Mouse (Mus musculus) stomach, postnatal 0 days (tissue): ENCODE measurements around the gene Grb10. TPM values are rescaled to one million over a fixed set of nuclear protein-coding genes. Genes with fewer than 3 reads are reported as not detected.

ENCODE experiments used
- ATAC-seq: fragments of 200-750 bp; cut with Nextera tagmentation; 2 replicates; pipeline ENCODE4 v1.8.0; 2017; ENCODE audit not compliant: low FRiP score, low TSS enrichment
- DNase-seq: peaks from one replicate; pipeline ENCODE4 v3.0.0-alpha.2; 2016; ENCODE audit warnings: low spot score
- H3K27ac ChIP-seq: fragments of 300-500 bp; sonication (generic); replicated peaks from 2 replicates; pipeline ENCODE4 v1.5.1; 2014; ENCODE audit warnings: mild to moderate bottlenecking, control low read depth
- H3K27me3 ChIP-seq: fragments of 300-500 bp; sonication (generic); 2 replicates; pipeline ENCODE4 v1.6.1; 2014; ENCODE audit warnings: low read length; ENCODE audit not compliant: control insufficient read depth, insufficient read depth
- H3K36me3 ChIP-seq: fragments of 300-500 bp; sonication (generic); 2 replicates; pipeline ENCODE4 v1.6.1; 2014; ENCODE audit warnings: low read length, mixed read lengths; ENCODE audit not compliant: control insufficient read depth, insufficient read depth
- H3K4me1 ChIP-seq: fragments of 300-500 bp; sonication (generic); replicated peaks from 2 replicates; pipeline ENCODE4 v1.6.1; 2014; ENCODE audit warnings: antibody characterized with exemption; ENCODE audit not compliant: control insufficient read depth, insufficient read depth
- H3K4me2 ChIP-seq: fragments of 300-500 bp; sonication (generic); replicated peaks from 2 replicates; pipeline ENCODE4 v1.6.1; 2014; ENCODE audit warnings: low read depth, mild to moderate bottlenecking, control low read depth, moderate library complexity
- H3K4me3 ChIP-seq: fragments of 300-500 bp; sonication (generic); 2 replicates; pipeline ENCODE4 v1.5.1; 2014; ENCODE audit warnings: low read depth, low read length, control low read depth
- H3K9ac ChIP-seq: fragments of 300-500 bp; sonication (generic); 2 replicates; pipeline ENCODE4 v1.6.1; 2014; ENCODE audit warnings: mild to moderate bottlenecking, low read length, control low read depth, mixed read lengths
- H3K9me3 ChIP-seq: fragments of 300-500 bp; sonication (generic); 2 replicates; pipeline ENCODE4 v1.6.1; 2016; ENCODE audit warnings: low read length; ENCODE audit not compliant: control insufficient read depth
- CTCF ChIP-seq: IDR thresholded peaks from 2 replicates; pipeline ENCODE4 v1.5.1; 2016; ENCODE audit warnings: antibody characterized with exemption, low read depth, mild to moderate bottlenecking, moderate library complexity
- EP300 ChIP-seq: optimal IDR thresholded peaks from 2 replicates; pipeline ENCODE3; 2016; ENCODE audit warnings: antibody characterized with exemption
- WGBS: fragments of 180-500 bp; shearing (Covaris S2); extraction: QIAGEN DNeasy Blood & Tissue Kit; methylation state at CpG from one replicate; pipeline ENCODE4 v1.1.7; 2014; 5-methylcytosine and 5-hydroxymethylcytosine counted together
- polyA plus RNA-seq: library from polyadenylated mRNA; unstranded; fragments of >200 nt; fragmentation: Nextera tagmentation; extraction: Ambion mirVana; gene quantifications from 2 replicates; pipeline ENCODE4 v1.2.1, GENCODE M21; 2015

Grb10 gene
- polyA plus RNA-seq, 1 experiment from 2014 or later = 64.7 TPM

GRCm38 (mm10) chr11:12059005-12059404, 20.5 kb upstream of the Grb10 start:
- Histone ChIP-seq H3K9me3 (no peaks in the 10 kb centered on the region), H3K27me3 (no peaks in the 10 kb centered on the region), H3K36me3 (no peaks in the 10 kb centered on the region), H3K27ac (no peak overlapping the region), H3K4me2 (no peak overlapping the region), H3K4me3 (no peak overlapping the region), H3K4me1 (no peaks in the 10 kb centered on the region), H3K9ac (no peak overlapping the region)
- WGBS = 77% methylated on average over 4 of the region's 4 CpGs
- no peak for TF ChIP-seq CTCF
- no peak for TF ChIP-seq EP300
- no peak for DNase-seq
- ATAC-seq = no peak

- no peaks in the 10 kb centered on the region for H3K36me3 ChIP-seq
- WGBS = 58% methylated on average over 2 of the region's 2 CpGs
- no peak overlapping the region for H3K4me2 ChIP-seq
These were observed 10.3 kb upstream of the Grb10 start for GRCm38 (mm10) chr11:12048547-12049327.

GRCm38 (mm10) chr11:12048135-12048534, 9.7 kb upstream of the Grb10 start:
- TF ChIP-seq CTCF = no peak
- no peak for TF ChIP-seq EP300
- 52% methylated on average over 1 of the region's 1 CpGs for WGBS
- H3K27me3 ChIP-seq = no peaks in the 10 kb centered on the region
- H3K4me2 ChIP-seq = no peak overlapping the region
- DNase-seq = no peak
- no peak overlapping the region for H3K9ac ChIP-seq
- H3K9me3 ChIP-seq = no peaks in the 10 kb centered on the region
- H3K27ac ChIP-seq = no peak overlapping the region
- H3K4me1 ChIP-seq = no peaks in the 10 kb centered on the region
- H3K4me3 ChIP-seq = no peak overlapping the region
- ATAC-seq = no peak
- H3K36me3 ChIP-seq = no peaks in the 10 kb centered on the region

More at GRCm38 (mm10) chr11:12048547-12049327, 10.3 kb upstream of the Grb10 start:
- Histone ChIP-seq H3K9ac (no peak overlapping the region), H3K4me1 (no peaks in the 10 kb centered on the region), H3K4me3 (no peak overlapping the region), H3K27ac (no peak overlapping the region), H3K9me3 (no peaks in the 10 kb centered on the region), H3K27me3 (no peaks in the 10 kb centered on the region)
- TF ChIP-seq EP300 (no peak), CTCF (no peak)
- no peak for ATAC-seq
- DNase-seq = no peak

DNA sequence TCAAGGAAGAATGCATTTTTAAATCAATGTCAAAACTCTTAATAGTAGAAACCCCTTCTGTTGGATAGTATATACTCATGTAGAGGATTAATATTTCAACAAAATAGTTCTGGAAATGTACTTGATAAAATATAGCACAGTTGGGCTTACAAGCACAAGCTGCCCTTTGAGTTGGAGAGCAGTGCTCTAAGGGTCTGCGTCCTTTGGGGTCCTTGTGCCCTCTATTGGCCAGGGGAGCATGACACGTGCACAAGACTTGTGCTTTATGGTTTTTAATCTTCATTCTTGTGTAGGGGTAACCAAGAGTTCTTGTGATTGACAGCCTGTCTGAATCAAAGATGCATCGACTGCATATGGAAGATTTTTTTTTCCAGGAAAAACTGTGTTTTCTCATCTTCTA, 5.8 kb upstream of the Grb10 start:
- no peaks in the 10 kb centered on the region for H3K36me3 ChIP-seq
- no peak overlapping the region for H3K27ac ChIP-seq
- no peak overlapping the region for H3K4me3 ChIP-seq
- no peaks in the 10 kb centered on the region for H3K4me1 ChIP-seq
- H3K4me2 ChIP-seq = no peak overlapping the region
- H3K27me3 ChIP-seq = peaks cover 4% of the 10 kb centered on the region; the same call in 1 of the 2 replicates
- no peak overlapping the region for H3K9ac ChIP-seq
- ATAC-seq (no peak), DNase-seq (no peak)
- WGBS = 55% methylated on average over 3 of the region's 3 CpGs
- no peaks in the 10 kb centered on the region for H3K9me3 ChIP-seq
- TF ChIP-seq CTCF = 0 out of 2 replicates have a peak, but pooled peaks have one; percentile 20
- no peak for TF ChIP-seq EP300

GRCm38 (mm10) chr11:12041787-12042186, 3.3 kb upstream of the Grb10 start:
- H3K27me3 ChIP-seq = peaks cover 4% of the 10 kb centered on the region; the same call in 1 of the 2 replicates
- 78% methylated on average over 4 of the region's 4 CpGs for WGBS
- ATAC-seq = no peak
- no peak overlapping the region for H3K27ac ChIP-seq
- DNase-seq = no peak
- H3K36me3 ChIP-seq = no peaks in the 10 kb centered on the region
- H3K4me1 ChIP-seq = no peaks in the 10 kb centered on the region
- TF ChIP-seq EP300 (no peak), CTCF (no peak)
- no peak overlapping the region for H3K4me3 ChIP-seq
- no peak overlapping the region for H3K4me2 ChIP-seq
- no peak overlapping the region for H3K9ac ChIP-seq
- no peaks in the 10 kb centered on the region for H3K9me3 ChIP-seq

DNA sequence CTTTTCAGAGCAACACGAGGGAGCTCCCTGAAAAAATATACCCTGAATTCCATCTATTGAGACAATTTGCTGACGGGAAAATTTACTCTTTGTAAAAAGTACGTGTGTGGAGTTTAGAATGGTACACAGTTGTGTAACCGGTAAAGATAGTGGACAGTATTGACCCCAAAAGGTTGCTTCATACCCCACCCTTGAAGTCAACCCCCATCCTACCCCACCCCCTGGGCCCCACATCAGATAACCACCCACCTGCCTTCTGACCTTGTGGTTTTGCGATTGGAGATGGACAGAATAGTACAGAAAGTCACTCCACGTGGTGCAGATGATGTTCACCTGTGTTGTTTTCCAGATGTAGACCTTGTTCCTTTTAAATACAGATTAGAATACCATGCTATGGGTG, 2.9 kb upstream of the Grb10 start:
- Histone ChIP-seq H3K27ac (no peak overlapping the region), H3K4me2 (no peak overlapping the region), H3K9me3 (no peaks in the 10 kb centered on the region), H3K9ac (no peak overlapping the region), H3K4me1 (no peaks in the 10 kb centered on the region), H3K4me3 (no peak overlapping the region), H3K27me3 (peaks cover 4% of the 10 kb centered on the region; the same call in 1 of the 2 replicates), H3K36me3 (no peaks in the 10 kb centered on the region)
- ATAC-seq (no peak), DNase-seq (no peak)
- TF ChIP-seq CTCF = no peak
- TF ChIP-seq EP300 = no peak
- 78% methylated on average over 6 of the region's 6 CpGs for WGBS
